Mouse (Mus musculus): ENCODE results near the gene Crybb1.

- no peak for TF ChIP-seq CTCF (IDR thresholded peaks at IDR 0.05; ENCODE audit: low read depth, low read length)
- TF ChIP-seq POLR2AphosphoS5 (IDR thresholded peaks at IDR 0.05; ENCODE audit: insufficient replicate concordance, low read depth, low read length), result no peak
- no peak for TF ChIP-seq GATA2 (IDR thresholded peaks at IDR 0.05; ENCODE audit: borderline replicate concordance, low read depth, low read length)
- TF ChIP-seq GATA1 (IDR thresholded peaks at IDR 0.05; ENCODE audit: borderline replicate concordance, low read length), result no peak
Measured at GRCm38 (mm10) chr5:112265110-112265509, 9.5 kb downstream of the Crybb1 start.

All from G1E (cell line).